Mouse (Mus musculus) heart, embryonic 13.5 days (tissue): ENCODE data around the gene Tex14. TPM values are rescaled to one million over a fixed set of nuclear protein-coding genes. Genes with fewer than 3 reads are reported as not detected.
"Not testable (repeated sequence)": the region's sequence is repeated elsewhere in the genome, so short reads cannot be mapped to it uniquely, and the experiment has no call there.

Experiments used
- ATAC-seq: fragments of 200-750 bp; cut with Nextera tagmentation; 2 replicates; pipeline ENCODE4 v1.8.0; 2017; ENCODE audit warnings: moderate TSS enrichment; ENCODE audit not compliant: insufficient number of reproducible peaks, low FRiP score, low TSS enrichment; ENCODE audit errors: extremely low read depth
- H3K27ac ChIP-seq: fragments of 300-500 bp; sonication (generic); replicated peaks from 2 replicates; pipeline ENCODE4 v1.5.1; 2015; ENCODE audit warnings: moderate library complexity, mild to moderate bottlenecking, inconsistent platforms
- H3K27me3 ChIP-seq: fragments of 300-500 bp; sonication (generic); replicated peaks from 2 replicates; pipeline ENCODE4 v1.6.1; 2015; ENCODE audit warnings: mild to moderate bottlenecking, inconsistent platforms
- H3K36me3 ChIP-seq: fragments of 300-500 bp; sonication (generic); 2 replicates; pipeline ENCODE4 v1.6.1; 2015; ENCODE audit warnings: mild to moderate bottlenecking, inconsistent platforms
- H3K4me1 ChIP-seq: fragments of 300-500 bp; sonication (generic); 2 replicates; pipeline ENCODE4 v1.6.1; 2015; ENCODE audit warnings: inconsistent platforms
- H3K4me2 ChIP-seq: fragments of 300-500 bp; sonication (generic); 2 replicates; pipeline ENCODE4 v1.6.1; 2015; ENCODE audit warnings: inconsistent platforms, mild to moderate bottlenecking, moderate library complexity
- H3K4me3 ChIP-seq: fragments of 300-500 bp; sonication (generic); 2 replicates; pipeline ENCODE4 v1.5.1; 2015; ENCODE audit warnings: moderate library complexity, mild to moderate bottlenecking, inconsistent platforms
- H3K9ac ChIP-seq: fragments of 300-500 bp; sonication (generic); 2 replicates; pipeline ENCODE4 v1.6.1; 2015; ENCODE audit warnings: inconsistent platforms, mild to moderate bottlenecking, moderate library complexity
- H3K9me3 ChIP-seq: fragments of 300-500 bp; sonication (generic); 2 replicates; pipeline ENCODE4 v1.6.1; 2016; ENCODE audit warnings: inconsistent platforms
- WGBS: fragments of 180-500 bp; shearing (Covaris S2); methylation state at CpG from one replicate; pipeline ENCODE4 v1.1.7; 2015; ENCODE audit warnings: mixed read lengths; 5-methylcytosine and 5-hydroxymethylcytosine counted together
- polyA plus RNA-seq: library from polyadenylated mRNA; unstranded; fragments of >200 nt; fragmentation: Nextera tagmentation; extraction: Ambion mirVana; gene quantifications from 2 replicates; pipeline ENCODE4 v1.2.1, GENCODE M21; 2015

The Tex14 gene
- polyA plus RNA-seq, 1 experiment from 2014 or later = 0.28 TPM

DNA sequence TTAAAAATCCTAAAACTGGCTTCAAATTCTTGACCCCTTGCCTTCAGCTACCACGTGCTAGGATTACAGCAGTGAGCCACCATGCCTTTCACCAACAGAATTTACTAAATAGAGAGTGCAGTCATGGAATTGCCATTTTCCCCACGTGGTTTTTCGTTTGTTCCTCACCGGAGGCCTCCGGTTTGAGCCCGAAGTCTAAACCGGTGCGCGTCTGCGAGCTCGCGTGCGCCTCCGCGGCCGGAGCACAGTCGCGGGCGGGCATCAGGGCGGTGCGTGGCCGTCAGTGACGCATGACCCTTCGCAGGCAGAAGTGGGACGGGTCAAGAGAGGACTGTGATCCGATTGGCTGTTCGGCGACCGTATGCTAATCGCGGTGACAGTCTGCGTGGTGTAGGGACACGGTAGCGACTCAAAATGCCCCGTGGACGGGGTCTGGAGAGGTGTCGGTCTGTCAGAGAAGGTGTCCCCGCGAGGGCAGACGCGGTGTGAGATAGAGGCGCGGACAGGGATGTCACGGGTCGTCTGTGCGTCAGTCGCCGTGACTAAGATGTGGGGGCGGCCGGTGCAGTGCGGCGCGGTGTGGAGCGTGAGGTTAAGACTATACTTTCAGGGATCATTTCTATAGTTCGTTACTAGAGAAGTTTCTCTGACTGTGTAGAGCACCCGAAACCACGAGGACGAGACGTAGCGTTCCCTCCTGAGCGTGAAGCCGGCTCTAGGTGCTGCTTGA, 37.9 kb downstream of the Tex14 start:
- WGBS = under 1% methylated on average over 33 of the region's 62 CpGs
- H3K9ac ChIP-seq = peak overlapping the region; percentile 76
- peaks cover 16% of the 10 kb centered on the region for H3K4me1 ChIP-seq
- peak overlapping the region; percentile 68 for H3K4me2 ChIP-seq
- not testable (repeated sequence) for H3K36me3 ChIP-seq, H3K9me3 ChIP-seq, H3K27me3 ChIP-seq
- ATAC-seq = peak; percentile 96
- H3K27ac ChIP-seq = peak overlapping the region; percentile 85; the same call in 1 of the 2 replicates
- peak overlapping the region; percentile 44 for H3K4me3 ChIP-seq

DNA sequence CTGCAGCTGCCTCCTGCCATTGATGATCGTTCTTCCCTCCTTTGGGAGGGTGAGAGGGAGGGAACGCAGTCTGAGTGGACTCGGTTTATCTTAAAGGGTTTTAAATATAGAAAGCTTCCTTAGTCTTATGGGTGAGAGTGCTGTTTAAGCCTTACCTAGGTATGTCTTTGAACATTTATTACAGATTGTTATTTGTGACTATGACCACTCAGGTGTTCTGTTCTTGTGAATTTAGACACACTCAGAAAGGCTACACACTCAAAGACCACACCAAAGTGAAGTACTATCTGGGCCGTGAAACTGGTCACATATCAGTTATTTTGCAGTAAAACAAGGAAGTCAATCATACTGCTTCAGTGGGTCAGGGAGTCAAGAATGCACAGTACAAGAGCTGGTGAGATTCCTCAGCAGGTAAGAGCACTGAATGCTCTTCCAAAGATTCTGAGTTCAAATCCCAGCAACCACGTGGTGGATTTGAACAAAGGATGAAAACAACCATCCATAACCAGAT, 38.6 kb downstream of the Tex14 start:
- Histone ChIP-seq H3K36me3 (no peaks in the 10 kb centered on the region), H3K4me3 (no peak overlapping the region), H3K9ac (no peak overlapping the region), H3K9me3 (no peaks in the 10 kb centered on the region), H3K4me2 (peak overlapping the region; percentile 45), H3K27ac (peak overlapping the region; percentile 85), H3K27me3 (peaks cover 7% of the 10 kb centered on the region), H3K4me1 (peaks cover 17% of the 10 kb centered on the region)
- WGBS = 0% methylated on average over 5 of the region's 5 CpGs
- peak; percentile 37; the same call in 1 of the 2 replicates for ATAC-seq

GRCm38 (mm10) chr11:87444056-87444455, 39.2 kb downstream of the Tex14 start:
- not testable (repeated sequence) for ATAC-seq, H3K27me3 ChIP-seq, H3K9ac ChIP-seq, H3K4me2 ChIP-seq, H3K9me3 ChIP-seq, H3K36me3 ChIP-seq, H3K4me3 ChIP-seq
- 67% methylated on average over 10 of the region's 10 CpGs for WGBS
- Histone ChIP-seq H3K27ac (peak overlapping the region; percentile 24; the same call in 1 of the 2 replicates), H3K4me1 (peaks cover 17% of the 10 kb centered on the region)

DNA sequence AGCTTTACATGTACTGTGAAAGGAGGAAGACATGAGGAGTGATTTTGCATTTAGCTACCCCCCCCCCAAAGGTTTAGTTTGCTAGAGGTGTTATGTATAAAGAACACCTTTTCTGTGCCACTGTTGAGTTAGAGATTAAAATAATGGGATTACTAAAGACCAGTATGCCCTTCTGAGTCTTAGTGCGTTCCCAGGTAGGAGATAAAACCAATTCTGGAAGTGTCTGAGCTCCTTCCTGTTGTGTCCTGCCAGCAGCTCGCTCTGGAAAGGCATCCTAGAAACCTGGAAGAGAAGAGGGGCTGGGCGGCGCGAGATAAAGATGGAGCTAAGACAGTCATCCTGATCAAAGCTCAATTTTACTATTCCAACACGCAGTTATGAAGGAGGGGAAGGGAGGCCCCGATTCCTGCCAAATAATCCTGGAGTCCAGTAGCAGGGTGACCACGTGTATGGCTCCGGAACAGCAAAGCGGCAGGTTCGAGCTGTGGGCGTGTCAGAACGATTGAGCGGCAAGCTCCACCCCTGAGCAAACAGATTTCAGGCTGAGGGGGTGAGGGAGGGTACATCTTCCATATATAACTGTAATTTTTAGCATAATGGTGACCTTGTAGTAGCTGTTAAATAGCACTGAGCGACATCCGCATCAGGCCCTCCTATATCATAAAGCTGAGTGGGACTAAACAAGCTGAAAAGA, 40.0 kb downstream of the Tex14 start:
- peak overlapping the region; percentile 11; the same call in 1 of the 2 replicates for H3K4me3 ChIP-seq
- H3K36me3 ChIP-seq = no peaks in the 10 kb centered on the region
- WGBS = 6% methylated on average over 16 of the region's 16 CpGs
- peak overlapping the region; percentile 55 for H3K4me2 ChIP-seq
- H3K27ac ChIP-seq = peak overlapping the region; percentile 39; the same call in 1 of the 2 replicates
- no peak for ATAC-seq
- no peaks in the 10 kb centered on the region for H3K9me3 ChIP-seq
- H3K27me3 ChIP-seq = peaks cover 7% of the 10 kb centered on the region
- H3K4me1 ChIP-seq = peaks cover 17% of the 10 kb centered on the region
- H3K9ac ChIP-seq = peak overlapping the region; percentile 59

DNA sequence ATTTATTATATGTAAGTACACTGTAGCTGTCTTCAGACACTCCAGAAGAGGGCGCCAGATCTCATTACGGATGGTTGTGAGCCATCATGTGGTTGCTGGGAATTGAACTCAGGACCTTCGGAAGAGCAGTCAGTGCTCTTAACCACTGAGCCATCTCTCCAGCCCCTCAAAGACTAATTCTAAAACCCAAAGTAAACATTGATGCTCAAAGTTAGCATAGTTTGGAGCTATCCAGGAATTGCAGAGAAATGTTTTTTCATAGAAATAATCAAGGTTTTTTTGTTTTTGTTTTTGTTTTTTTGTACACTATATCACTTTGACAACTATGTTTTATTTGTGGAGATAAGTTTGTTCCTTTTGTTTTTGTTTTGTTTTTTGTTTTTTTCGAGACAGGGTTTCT, 40.7 kb downstream of the Tex14 start:
- not testable (repeated sequence) for ATAC-seq, H3K4me2 ChIP-seq, H3K4me3 ChIP-seq, H3K9me3 ChIP-seq, H3K27me3 ChIP-seq, H3K36me3 ChIP-seq, H3K9ac ChIP-seq, H3K27ac ChIP-seq
- WGBS = 50% methylated on average over 4 of the region's 4 CpGs
- peaks cover 17% of the 10 kb centered on the region for H3K4me1 ChIP-seq

DNA sequence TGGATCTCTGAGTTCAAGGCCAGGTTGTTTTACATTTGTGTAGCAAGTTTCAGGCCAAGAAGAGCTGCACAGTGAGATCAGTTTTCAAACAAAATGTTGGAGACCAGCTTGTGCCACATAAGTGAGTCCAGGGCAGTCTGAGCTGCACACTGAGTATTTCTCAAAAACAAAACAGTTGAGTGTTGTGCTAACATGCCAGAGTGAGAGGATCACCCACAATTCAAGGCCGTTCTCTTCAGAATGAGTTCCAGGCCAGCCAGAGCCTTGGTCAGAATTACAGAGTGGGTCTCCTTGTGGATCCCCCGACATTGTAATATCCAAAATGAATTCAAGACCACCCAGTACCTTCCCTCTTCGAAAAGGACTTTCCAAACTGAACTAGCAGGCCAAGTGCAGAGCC, 41.3 kb downstream of the Tex14 start:
- Histone ChIP-seq H3K4me1 (peaks cover 17% of the 10 kb centered on the region), H3K9ac (no peak overlapping the region), H3K27me3 (peaks cover 7% of the 10 kb centered on the region), H3K27ac (no peak overlapping the region), H3K4me3 (no peak overlapping the region), H3K4me2 (no peak overlapping the region), H3K9me3 (no peaks in the 10 kb centered on the region), H3K36me3 (no peaks in the 10 kb centered on the region)
- 83% methylated on average over 3 of the region's 3 CpGs for WGBS
- no peak for ATAC-seq

GRCm38 (mm10) chr11:87447429-87447828, 42.6 kb downstream of the Tex14 start:
- Histone ChIP-seq H3K4me3 (no peak overlapping the region), H3K27me3 (no peaks in the 10 kb centered on the region), H3K36me3 (no peaks in the 10 kb centered on the region), H3K9ac (no peak overlapping the region), H3K4me2 (peak overlapping the region; percentile 78; the same call in 1 of the 2 replicates), H3K27ac (no peak overlapping the region), H3K9me3 (no peaks in the 10 kb centered on the region), H3K4me1 (peaks cover 16% of the 10 kb centered on the region)
- no peak for ATAC-seq

DNA sequence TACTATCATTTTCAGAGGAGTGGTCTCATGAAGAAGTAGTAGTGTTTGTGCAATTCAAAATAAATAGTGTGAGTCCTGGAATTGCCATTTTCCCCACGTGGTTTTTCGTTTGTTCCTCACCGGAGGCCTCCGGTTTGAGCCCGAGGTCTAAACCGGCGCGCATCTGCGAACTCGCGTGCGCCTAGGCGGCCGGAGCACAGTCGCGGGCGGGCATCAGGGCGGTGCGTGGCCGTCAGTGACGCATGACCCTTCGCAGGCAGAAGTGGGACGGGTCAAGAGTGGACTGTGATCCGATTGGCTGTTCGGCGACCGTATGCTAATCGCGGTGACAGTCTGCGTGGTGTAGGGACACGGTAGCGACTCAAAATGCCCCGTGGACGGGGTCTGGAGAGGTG, 43.2 kb downstream of the Tex14 start:
- ATAC-seq = peak; percentile 95
- H3K36me3 ChIP-seq, H3K9me3 ChIP-seq, H3K27me3 ChIP-seq: not testable (repeated sequence)
- WGBS = under 1% methylated on average over 34 of the region's 34 CpGs
- Histone ChIP-seq H3K4me3 (peak overlapping the region; percentile 50), H3K4me1 (peaks cover 17% of the 10 kb centered on the region), H3K9ac (peak overlapping the region; percentile 80), H3K27ac (peak overlapping the region; percentile 54), H3K4me2 (peak overlapping the region; percentile 78)

GRCm38 (mm10) chr11:87448476-87449199, 43.8 kb downstream of the Tex14 start:
- not testable (repeated sequence) for H3K9ac ChIP-seq, H3K36me3 ChIP-seq, H3K9me3 ChIP-seq, H3K27me3 ChIP-seq
- Histone ChIP-seq H3K27ac (peak overlapping the region; percentile 65), H3K4me2 (peak overlapping the region; percentile 78), H3K4me1 (peaks cover 19% of the 10 kb centered on the region), H3K4me3 (peak overlapping the region; percentile 50; the same call in 1 of the 2 replicates)
- ATAC-seq = peak; percentile 79
- WGBS = 0% methylated on average over 7 of the region's 32 CpGs

GRCm38 (mm10) chr11:87449200-87449547, 44.3 kb downstream of the Tex14 start:
- 12% methylated on average over 3 of the region's 3 CpGs for WGBS
- H3K4me3 ChIP-seq = no peak overlapping the region
- H3K9ac ChIP-seq = no peak overlapping the region
- no peak for ATAC-seq
- H3K9me3 ChIP-seq = no peaks in the 10 kb centered on the region
- no peaks in the 10 kb centered on the region for H3K27me3 ChIP-seq
- peaks cover 23% of the 10 kb centered on the region for H3K4me1 ChIP-seq
- no peaks in the 10 kb centered on the region for H3K36me3 ChIP-seq
- peak overlapping the region; percentile 65 for H3K27ac ChIP-seq
- peak overlapping the region; percentile 8; the same call in 1 of the 2 replicates for H3K4me2 ChIP-seq

- not testable (repeated sequence) for H3K9me3 ChIP-seq, H3K36me3 ChIP-seq, H3K9ac ChIP-seq, H3K27me3 ChIP-seq, H3K4me2 ChIP-seq, ATAC-seq, H3K27ac ChIP-seq, H3K4me3 ChIP-seq
- H3K4me1 ChIP-seq = peaks cover 18% of the 10 kb centered on the region
- 43% methylated on average over 5 of the region's 5 CpGs for WGBS
These were observed 45.0 kb downstream of the Tex14 start for GRCm38 (mm10) chr11:87449847-87450246.
